Mouse (Mus musculus) neural tube, embryonic 15.5 days (tissue): ENCODE results near the gene Ubqln1. TPM values are rescaled to one million over a fixed set of nuclear protein-coding genes. Genes with fewer than 3 reads are reported as not detected.

Experiments
- ATAC-seq: fragments of 200-750 bp; cut with Nextera tagmentation; 2 replicates; pipeline ENCODE4 v1.8.0; 2017; ENCODE audit warnings: mild to moderate bottlenecking, moderate TSS enrichment, moderate library complexity; ENCODE audit not compliant: low FRiP score
- H3K27ac ChIP-seq: fragments of 300-500 bp; sonication (generic); replicated peaks from 2 replicates; pipeline ENCODE4 v1.5.1; 2015; ENCODE audit warnings: mild to moderate bottlenecking, inconsistent platforms
- H3K27me3 ChIP-seq: fragments of 300-500 bp; sonication (generic); replicated peaks from 2 replicates; pipeline ENCODE4 v1.6.1; 2015; ENCODE audit warnings: inconsistent platforms
- H3K36me3 ChIP-seq: fragments of 300-500 bp; sonication (generic); 2 replicates; pipeline ENCODE4 v1.6.1; 2015; ENCODE audit warnings: inconsistent platforms
- H3K4me1 ChIP-seq: fragments of 300-500 bp; sonication (generic); 2 replicates; pipeline ENCODE4 v1.6.1; 2015; ENCODE audit warnings: inconsistent platforms
- H3K4me2 ChIP-seq: fragments of 300-500 bp; sonication (generic); 2 replicates; pipeline ENCODE4 v1.6.1; 2015; ENCODE audit warnings: inconsistent platforms, mild to moderate bottlenecking, moderate library complexity
- H3K4me3 ChIP-seq: fragments of 300-500 bp; sonication (generic); replicated peaks from 2 replicates; pipeline ENCODE4 v1.5.1; 2015; ENCODE audit warnings: mild to moderate bottlenecking, inconsistent platforms
- H3K9ac ChIP-seq: fragments of 300-500 bp; sonication (generic); replicated peaks from 2 replicates; pipeline ENCODE4 v1.6.1; 2015; ENCODE audit warnings: mild to moderate bottlenecking, inconsistent platforms
- H3K9me3 ChIP-seq: fragments of 300-500 bp; sonication (generic); replicated peaks from 2 replicates; pipeline ENCODE4 v1.6.1; 2016; ENCODE audit warnings: inconsistent platforms
- WGBS: fragments of 180-500 bp; shearing (Covaris S2); methylation state at CpG from one replicate; pipeline ENCODE4 v1.1.7; 2015; ENCODE audit warnings: mixed read lengths; 5-methylcytosine and 5-hydroxymethylcytosine counted together
- polyA plus RNA-seq: library from polyadenylated mRNA; unstranded; fragments of >200 nt; fragmentation: Nextera tagmentation; extraction: Ambion mirVana; gene quantifications from 2 replicates; pipeline ENCODE4 v1.2.1, GENCODE M21; 2015

Gene Ubqln1
- polyA plus RNA-seq, 1 experiment from 2014 or later: 144 TPM

DNA sequence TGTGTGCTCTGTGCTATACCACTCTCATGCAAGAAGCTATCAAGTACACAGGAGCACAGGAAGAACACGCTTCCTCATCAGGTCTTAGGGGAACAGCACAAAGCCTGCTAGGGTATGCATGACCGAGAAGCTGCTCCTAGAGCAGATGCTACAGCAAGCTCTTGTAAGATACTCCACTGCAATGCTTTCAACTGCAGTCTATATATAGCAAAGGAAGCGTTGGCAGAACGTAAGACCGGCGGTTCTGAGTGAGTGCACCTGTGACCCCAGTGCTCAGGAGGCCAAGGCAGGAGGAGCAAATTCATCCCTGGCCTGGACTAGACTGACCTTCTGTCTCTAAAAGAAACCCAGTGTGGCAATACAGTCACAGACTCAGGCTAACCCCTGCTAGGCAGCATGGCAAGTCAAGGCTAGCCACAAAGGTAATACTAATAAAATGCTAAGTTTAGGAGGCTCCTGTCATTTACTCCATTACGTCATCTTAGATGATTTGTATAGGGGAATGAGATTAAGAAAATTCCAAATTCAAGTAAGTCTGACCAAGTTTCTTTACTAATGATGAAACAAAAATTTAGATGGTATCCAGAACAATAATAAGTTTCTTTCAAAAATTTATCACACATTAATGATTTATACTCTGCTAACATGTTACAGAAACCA, 17.3 kb downstream of the Ubqln1 start:
- Histone ChIP-seq H3K4me2 (no peak overlapping the region), H3K27me3 (no peaks in the 10 kb centered on the region), H3K9ac (no peak overlapping the region), H3K9me3 (no peaks in the 10 kb centered on the region), H3K27ac (no peak overlapping the region), H3K36me3 (peaks cover 19% of the 10 kb centered on the region), H3K4me3 (no peak overlapping the region), H3K4me1 (peaks cover 4% of the 10 kb centered on the region; the same call in 1 of the 2 replicates)
- no peak for ATAC-seq
- WGBS: 91% methylated on average over 7 of the region's 7 CpGs

DNA sequence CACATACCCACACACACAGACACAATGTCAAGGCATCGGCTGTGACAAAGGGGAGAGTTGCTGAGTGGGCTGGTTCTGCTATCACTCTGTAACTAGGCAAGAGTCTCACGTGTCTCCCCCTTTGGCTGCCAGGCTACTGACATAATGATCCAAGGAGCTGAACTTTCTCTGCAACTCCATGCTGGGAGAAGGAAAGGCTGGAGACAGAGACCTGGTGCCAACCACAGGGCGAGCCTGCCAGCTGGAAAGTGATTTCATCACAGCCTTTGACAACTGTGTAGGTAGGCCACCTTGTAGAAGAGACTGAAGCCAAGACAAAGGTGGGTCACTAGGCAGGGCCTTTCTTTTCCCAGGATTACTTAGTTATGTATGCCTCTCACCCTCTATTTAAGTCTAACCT, 18.2 kb downstream of the Ubqln1 start:
- no peaks in the 10 kb centered on the region for H3K27me3 ChIP-seq
- no peak overlapping the region for H3K4me2 ChIP-seq
- peaks cover 20% of the 10 kb centered on the region for H3K36me3 ChIP-seq
- 79% methylated on average over 3 of the region's 3 CpGs for WGBS
- no peaks in the 10 kb centered on the region; the same call in 1 of the 2 replicates for H3K4me1 ChIP-seq
- H3K9ac ChIP-seq: no peak overlapping the region
- no peak overlapping the region for H3K27ac ChIP-seq
- no peak overlapping the region for H3K4me3 ChIP-seq
- H3K9me3 ChIP-seq: no peaks in the 10 kb centered on the region
- ATAC-seq: no peak

DNA sequence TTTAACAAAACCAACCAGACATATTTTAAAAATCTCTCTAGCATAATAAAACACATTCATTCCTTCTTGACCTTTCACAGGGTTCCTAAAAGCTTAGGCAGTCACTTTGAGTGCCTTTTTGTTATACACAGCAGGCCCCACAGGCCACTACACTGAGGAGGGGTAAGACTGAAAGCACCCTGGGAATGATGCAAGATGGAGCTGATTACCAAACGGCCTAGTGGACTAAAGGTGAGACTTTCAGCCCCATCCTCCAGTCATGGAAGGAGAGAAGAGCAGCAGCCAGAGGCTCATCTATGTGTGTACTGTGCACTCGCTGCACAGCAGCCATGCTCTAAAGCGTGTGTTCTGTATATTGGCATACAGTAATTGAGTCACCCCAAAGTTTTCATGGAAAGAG, 20.5 kb downstream of the Ubqln1 start:
- H3K27me3 ChIP-seq: no peaks in the 10 kb centered on the region
- no peak overlapping the region for H3K4me3 ChIP-seq
- 89% methylated on average over 3 of the region's 3 CpGs for WGBS
- H3K36me3 ChIP-seq: peaks cover 38% of the 10 kb centered on the region
- no peak overlapping the region for H3K27ac ChIP-seq
- no peak overlapping the region for H3K4me2 ChIP-seq
- H3K9me3 ChIP-seq: no peaks in the 10 kb centered on the region
- no peak overlapping the region for H3K9ac ChIP-seq
- no peaks in the 10 kb centered on the region for H3K4me1 ChIP-seq
- no peak for ATAC-seq

DNA sequence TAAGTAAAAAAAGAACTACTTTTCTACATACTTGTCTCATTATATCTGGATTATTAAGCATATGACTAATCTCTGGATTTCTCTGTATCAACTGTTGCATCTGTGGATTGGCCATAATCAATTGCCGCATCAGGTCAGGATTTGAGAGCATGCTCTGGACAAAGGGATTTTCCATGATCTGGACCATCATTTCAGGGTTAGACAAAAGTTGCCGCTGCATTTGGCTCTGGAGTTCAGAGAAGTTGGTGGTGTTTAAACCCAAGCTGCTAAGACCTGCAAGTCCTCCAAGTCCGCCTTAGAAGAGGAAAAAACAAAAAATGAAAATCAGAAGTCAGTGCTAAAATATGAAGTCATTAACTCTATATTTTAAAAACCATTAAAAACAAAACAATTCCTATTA, 22.2 kb downstream of the Ubqln1 start:
- no peak overlapping the region for H3K4me3 ChIP-seq
- H3K4me1 ChIP-seq: no peaks in the 10 kb centered on the region
- no peak overlapping the region for H3K9ac ChIP-seq
- H3K27ac ChIP-seq: no peak overlapping the region
- H3K4me2 ChIP-seq: no peak overlapping the region
- H3K9me3 ChIP-seq: no peaks in the 10 kb centered on the region
- peaks cover 38% of the 10 kb centered on the region for H3K36me3 ChIP-seq
- WGBS: 98% methylated on average over 3 of the region's 3 CpGs
- ATAC-seq: no peak
- no peaks in the 10 kb centered on the region for H3K27me3 ChIP-seq

DNA sequence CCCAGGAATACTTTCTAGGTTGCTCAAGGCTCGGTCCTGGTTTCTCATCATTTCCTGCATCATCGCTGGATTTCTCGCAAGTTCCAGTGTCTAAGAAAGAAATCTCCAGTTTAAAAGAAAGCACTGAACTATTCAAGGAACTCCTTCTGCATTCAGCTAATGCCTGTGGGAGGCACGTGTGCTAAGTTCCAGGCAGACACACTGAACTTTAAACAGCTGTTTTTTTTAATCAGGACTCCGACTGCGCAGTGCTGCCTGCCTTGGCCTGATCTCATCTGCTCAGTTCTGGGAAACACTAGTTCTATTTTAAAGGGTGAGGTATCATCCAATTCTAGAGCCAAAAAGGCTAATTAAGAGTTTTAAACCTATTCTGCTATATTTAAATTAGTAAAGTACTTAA, 23.3 kb downstream of the Ubqln1 start:
- H3K27ac ChIP-seq: no peak overlapping the region
- no peak overlapping the region for H3K9ac ChIP-seq
- H3K4me1 ChIP-seq: no peaks in the 10 kb centered on the region
- H3K4me3 ChIP-seq: no peak overlapping the region
- no peak overlapping the region for H3K4me2 ChIP-seq
- no peak for ATAC-seq
- H3K27me3 ChIP-seq: no peaks in the 10 kb centered on the region
- H3K9me3 ChIP-seq: no peaks in the 10 kb centered on the region
- peaks cover 33% of the 10 kb centered on the region for H3K36me3 ChIP-seq
- WGBS: 95% methylated on average over 6 of the region's 6 CpGs

DNA sequence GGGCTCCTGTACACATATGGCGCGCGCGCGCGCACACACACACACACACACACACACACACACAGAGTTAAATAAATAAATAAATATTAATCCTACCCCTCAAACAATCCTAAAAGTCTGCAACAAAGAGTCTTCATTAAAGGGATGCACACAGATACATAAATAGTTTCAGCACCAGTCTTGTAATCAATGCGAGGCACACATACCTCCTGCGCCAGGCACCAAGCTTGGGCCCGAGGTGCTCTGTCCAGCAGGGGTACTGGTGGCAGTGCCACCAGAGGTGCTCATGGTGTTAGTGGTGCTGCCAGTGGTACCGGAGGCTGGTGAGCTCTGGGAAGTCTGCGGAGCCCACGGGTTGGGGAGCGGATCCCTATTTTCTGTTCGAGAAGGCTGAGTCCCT, 23.9 kb downstream of the Ubqln1 start:
- no peak overlapping the region for H3K27ac ChIP-seq
- no peak overlapping the region for H3K4me2 ChIP-seq
- H3K4me3 ChIP-seq: no peak overlapping the region
- WGBS: 98% methylated on average over 14 of the region's 14 CpGs
- H3K27me3 ChIP-seq: no peaks in the 10 kb centered on the region
- H3K36me3 ChIP-seq: peaks cover 36% of the 10 kb centered on the region
- no peaks in the 10 kb centered on the region for H3K9me3 ChIP-seq
- ATAC-seq: no peak
- H3K9ac ChIP-seq: no peak overlapping the region
- H3K4me1 ChIP-seq: no peaks in the 10 kb centered on the region

DNA sequence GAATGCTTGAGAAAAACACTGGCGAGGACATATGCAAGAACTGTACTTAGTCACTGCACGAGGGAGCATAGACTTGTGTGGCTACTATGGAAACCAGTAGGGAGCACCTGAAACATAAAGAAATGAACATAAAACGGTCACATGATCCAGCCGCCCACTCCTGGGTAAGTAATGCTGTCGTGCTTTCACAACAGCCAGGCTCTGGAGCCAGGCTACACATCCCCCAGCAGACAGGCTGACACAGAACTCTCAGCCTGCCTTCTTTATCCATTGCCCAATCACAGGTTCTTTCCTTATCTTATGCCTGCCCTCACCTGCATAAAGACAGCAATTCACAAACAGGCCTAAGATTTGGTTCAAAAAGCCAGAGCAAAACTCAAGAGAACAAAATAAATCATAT, 26.0 kb downstream of the Ubqln1 start:
- Histone ChIP-seq H3K4me1 (no peaks in the 10 kb centered on the region), H3K27me3 (no peaks in the 10 kb centered on the region), H3K4me2 (no peak overlapping the region), H3K9me3 (no peaks in the 10 kb centered on the region), H3K9ac (no peak overlapping the region), H3K36me3 (peaks cover 34% of the 10 kb centered on the region), H3K4me3 (no peak overlapping the region), H3K27ac (no peak overlapping the region)
- no peak for ATAC-seq
- WGBS: 68% methylated on average over 5 of the region's 5 CpGs

DNA sequence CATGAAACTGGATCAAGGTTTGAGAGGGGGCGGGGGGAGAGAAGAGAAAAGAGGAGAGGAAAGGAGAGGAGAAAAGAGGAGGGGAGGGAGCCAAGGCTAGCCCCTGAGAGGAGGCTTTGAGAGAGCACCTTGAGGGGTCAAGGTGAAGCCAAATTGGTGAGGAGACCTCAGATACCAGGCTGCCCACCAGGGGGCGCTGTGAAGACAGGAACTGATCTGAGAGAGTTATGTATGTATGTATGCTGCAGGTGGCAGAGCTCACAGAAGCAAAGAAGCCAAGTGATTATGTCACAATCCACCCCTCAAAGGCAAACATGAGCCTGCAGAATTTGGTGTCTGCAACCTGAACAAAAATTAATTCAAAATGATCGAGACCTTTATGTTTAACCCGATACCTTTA, 27.0 kb downstream of the Ubqln1 start:
- Histone ChIP-seq H3K9ac (no peak overlapping the region), H3K36me3 (peaks cover 34% of the 10 kb centered on the region), H3K4me1 (no peaks in the 10 kb centered on the region), H3K4me3 (no peak overlapping the region), H3K27ac (0 out of 2 replicates have a peak overlapping the region, but pooled peaks have one; percentile 28), H3K27me3 (no peaks in the 10 kb centered on the region), H3K9me3 (no peaks in the 10 kb centered on the region), H3K4me2 (no peak overlapping the region)
- WGBS: 73% methylated on average over 4 of the region's 4 CpGs
- ATAC-seq: no peak; the same call in 1 of the 2 replicates

DNA sequence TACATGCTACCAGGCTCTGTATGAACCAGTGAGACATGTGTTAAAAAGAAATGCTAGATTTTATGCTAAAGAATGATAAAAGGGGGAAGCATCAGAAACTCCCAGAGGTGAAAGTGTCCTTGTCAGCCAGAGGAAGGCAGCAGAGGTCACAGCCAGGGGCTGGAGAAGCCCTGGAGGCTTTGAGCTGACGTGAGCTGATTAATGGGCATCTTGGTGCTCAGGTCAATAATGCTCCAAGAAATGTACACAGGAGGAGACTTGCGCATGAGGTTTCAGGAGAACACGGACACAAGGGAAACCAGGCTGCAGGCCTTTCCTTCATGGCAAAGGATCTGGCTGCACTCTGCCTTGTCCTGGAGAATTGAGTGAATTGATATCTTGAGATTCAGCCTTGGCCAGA, 27.7 kb downstream of the Ubqln1 start:
- no peak overlapping the region for H3K27ac ChIP-seq
- H3K4me1 ChIP-seq: no peaks in the 10 kb centered on the region
- H3K27me3 ChIP-seq: no peaks in the 10 kb centered on the region
- 80% methylated on average over 3 of the region's 3 CpGs for WGBS
- H3K9me3 ChIP-seq: no peaks in the 10 kb centered on the region
- H3K4me2 ChIP-seq: no peak overlapping the region
- no peak overlapping the region for H3K9ac ChIP-seq
- peaks cover 37% of the 10 kb centered on the region for H3K36me3 ChIP-seq
- no peak overlapping the region for H3K4me3 ChIP-seq
- no peak for ATAC-seq

DNA sequence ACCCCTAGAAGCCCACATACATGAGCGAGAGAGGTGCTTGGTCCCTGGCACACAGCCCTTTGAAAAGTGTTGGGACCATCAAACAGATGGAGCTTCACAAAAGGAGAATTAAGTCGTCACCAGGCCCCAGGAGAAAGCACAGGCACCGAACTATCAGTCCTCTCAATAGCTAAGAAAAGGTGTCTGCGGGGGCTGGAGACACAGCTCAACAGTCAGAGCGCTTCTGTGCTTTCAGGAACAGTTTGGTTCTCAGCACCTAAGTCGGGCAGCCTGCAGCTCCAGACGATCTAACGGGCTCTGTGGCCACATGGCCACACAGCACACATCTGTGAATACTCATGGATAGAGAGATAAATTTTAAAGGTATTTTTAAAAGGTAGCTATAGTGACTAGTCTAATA, 29.2 kb downstream of the Ubqln1 start:
- no peak for ATAC-seq

DNA sequence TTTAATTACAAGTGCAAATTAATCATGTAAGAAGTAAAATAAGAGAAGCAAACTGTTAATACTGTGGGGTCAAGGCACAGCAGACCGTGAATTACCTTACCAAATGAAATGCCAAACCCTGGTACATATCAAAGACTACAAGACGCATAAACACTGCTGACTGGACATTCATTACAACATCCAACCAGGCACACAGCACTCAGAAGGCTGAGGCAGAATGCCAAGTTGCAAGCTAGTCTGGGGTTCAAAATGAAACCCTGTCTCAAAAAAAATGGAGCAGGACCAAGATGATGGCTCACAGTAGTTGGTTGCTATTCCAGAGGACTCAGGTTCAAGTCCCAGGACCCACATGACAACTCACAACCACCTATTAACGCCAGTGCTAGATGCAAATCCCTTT, 31.3 kb downstream of the Ubqln1 start:
- Histone ChIP-seq H3K4me1 (no peaks in the 10 kb centered on the region), H3K27me3 (no peaks in the 10 kb centered on the region), H3K4me3 (no peak overlapping the region), H3K4me2 (no peak overlapping the region), H3K27ac (no peak overlapping the region), H3K9me3 (no peaks in the 10 kb centered on the region), H3K9ac (no peak overlapping the region), H3K36me3 (peaks cover 43% of the 10 kb centered on the region)
- WGBS: 90% methylated on average over 3 of the region's 3 CpGs
- no peak for ATAC-seq

More for the DNA sequence above, 29.2 kb downstream of the Ubqln1 start:
- Histone ChIP-seq H3K9ac (no peak overlapping the region), H3K4me1 (no peaks in the 10 kb centered on the region), H3K9me3 (no peaks in the 10 kb centered on the region), H3K27ac (no peak overlapping the region), H3K36me3 (peaks cover 37% of the 10 kb centered on the region), H3K27me3 (no peaks in the 10 kb centered on the region), H3K4me2 (no peak overlapping the region), H3K4me3 (no peak overlapping the region)
- WGBS: 83% methylated on average over 8 of the region's 8 CpGs

DNA sequence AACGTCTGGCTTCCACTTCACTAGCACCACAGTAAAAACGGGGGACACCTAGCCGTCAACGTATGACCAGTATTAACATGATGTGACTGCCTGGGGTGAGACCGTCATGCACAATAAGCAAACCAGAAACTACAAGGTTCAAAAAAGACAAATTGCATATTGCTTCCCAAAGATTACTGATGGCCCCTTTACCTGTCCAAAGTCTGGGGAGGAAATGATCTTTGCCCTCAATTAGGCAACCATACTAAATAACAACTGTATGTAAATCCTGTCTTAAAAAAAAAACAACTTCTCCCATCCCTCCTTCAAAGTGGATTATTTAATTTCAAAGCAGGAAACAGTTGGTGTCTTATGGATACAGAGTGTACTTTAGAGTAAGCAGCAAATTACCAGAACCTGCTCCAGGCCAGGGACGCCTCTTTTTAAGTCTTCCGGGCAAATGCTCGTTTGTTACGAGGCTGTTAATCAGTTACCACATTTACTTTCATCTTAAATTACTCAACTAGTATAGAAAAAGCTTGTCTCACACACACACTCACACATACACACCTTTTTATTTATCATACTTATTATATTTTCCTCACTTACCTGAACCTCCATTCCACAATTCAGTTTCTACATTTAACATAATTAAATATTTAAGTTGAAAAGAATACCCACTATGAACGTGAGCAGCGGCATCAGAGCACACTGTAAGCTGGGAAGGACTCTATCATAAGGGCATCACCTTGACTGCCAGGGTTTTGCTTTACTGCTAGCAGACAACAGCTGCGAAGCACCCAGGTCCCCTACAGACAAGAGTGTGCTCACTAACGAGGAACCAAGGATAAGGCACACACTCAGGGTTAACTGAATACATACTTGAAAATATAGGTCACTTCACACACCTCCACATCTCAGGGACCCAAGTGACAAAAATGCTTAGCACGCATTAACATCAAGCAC, 33.6 kb downstream of the Ubqln1 start:
- no peak overlapping the region for H3K9ac ChIP-seq
- H3K4me3 ChIP-seq: no peak overlapping the region
- H3K4me2 ChIP-seq: no peak overlapping the region
- 80% methylated on average over 14 of the region's 14 CpGs for WGBS
- no peaks in the 10 kb centered on the region for H3K27me3 ChIP-seq
- no peak for ATAC-seq
- H3K27ac ChIP-seq: no peak overlapping the region
- H3K9me3 ChIP-seq: no peaks in the 10 kb centered on the region
- H3K36me3 ChIP-seq: peaks cover 49% of the 10 kb centered on the region
- H3K4me1 ChIP-seq: no peaks in the 10 kb centered on the region
